Mouse (Mus musculus) activated CD4-positive, CD25-positive, alpha-beta regulatory T cell (primary cell): ENCODE data around the gene Cep152. TPM values are rescaled to one million over a fixed set of nuclear protein-coding genes. Genes with fewer than 3 reads are reported as not detected.

Experiments used
- polyA plus RNA-seq, 2 experiments: library from polyadenylated mRNA; unstranded; fragments of 100-300 nt; shearing (Covaris generic); gene quantifications; one replicate each; pipeline ENCODE4 v1.2.1; 2017

Gene Cep152
- polyA plus RNA-seq: 1 to 10 TPM; 7.5 to 9.2 TPM

DNA sequence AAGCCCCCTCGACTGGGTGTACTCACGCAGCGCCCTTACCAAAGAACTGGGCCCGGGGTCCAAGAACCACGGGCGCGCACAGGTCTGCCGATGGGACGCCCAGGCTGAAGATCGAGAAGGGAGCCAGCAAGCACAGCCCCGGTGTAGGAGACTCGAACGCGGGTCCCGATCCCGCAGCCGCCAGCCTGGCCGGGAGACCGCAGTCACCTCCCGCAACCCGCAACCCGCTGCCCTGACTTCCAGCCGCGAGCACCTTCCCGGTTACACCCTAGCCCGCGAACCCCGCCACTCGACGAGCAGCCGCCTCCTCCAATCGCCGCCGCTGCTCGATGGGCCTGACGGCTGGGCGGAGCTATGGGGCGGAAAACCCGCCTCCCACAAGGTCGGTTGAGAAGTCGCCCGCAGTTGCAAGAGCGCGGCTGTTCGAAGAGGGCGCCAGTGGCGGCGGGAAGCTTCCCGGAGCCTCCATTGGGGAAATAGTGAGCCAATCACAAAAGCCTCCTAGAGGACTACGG, at the start of gene Cep152:
Gene Cep152 (minus strand): TSS at position 277 of the 515 bp plus-strand sequence.

DNA sequence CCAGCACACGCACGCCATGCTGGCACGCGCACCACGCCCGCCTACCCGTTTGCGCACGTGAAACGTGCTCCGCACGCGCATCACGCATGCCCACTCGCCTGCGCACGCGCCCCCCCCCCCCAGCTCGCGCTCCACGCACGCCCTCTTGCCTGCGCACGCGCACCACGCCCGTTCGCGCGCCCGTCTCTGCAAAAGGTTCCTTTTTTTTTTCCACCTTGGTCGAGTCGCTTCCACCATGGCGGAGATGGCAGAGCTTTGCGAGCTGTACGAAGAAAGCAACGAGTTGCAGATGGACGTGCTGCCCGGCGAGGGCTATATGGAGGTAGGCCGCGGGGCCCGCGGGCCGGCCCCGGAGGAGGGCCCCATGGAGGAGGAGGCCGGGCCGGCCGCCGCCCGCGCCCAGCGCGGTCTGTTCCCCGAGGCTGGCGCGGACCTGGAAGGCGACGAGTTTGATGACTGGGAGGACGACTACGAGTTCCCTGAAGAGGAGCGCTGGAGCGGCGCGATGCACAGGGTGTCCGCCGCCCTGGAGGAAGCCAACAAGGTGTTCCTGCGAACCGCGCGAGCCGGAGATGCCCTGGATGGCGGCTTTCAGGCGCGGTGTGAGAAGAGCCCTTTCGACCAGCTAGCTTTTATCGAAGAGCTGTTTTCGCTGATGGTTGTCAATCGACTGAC, 48.2 kb upstream of the Cep152 start, which contains the start of gene Eid1:
Gene Eid1 (plus strand): TSS at position 139 of the 675 bp plus-strand sequence.

Other genes starting within 250 kb of the Cep152 start
- gene Gm9913, start 120.0 kb downstream of the Cep152 start, polyA plus RNA-seq: under 1 TPM in 1 of 2 experiments, not detected in 1; 0.09 TPM
- gene Fbn1, start 117.1 kb downstream of the Cep152 start, polyA plus RNA-seq: under 1 TPM in 1 of 2 experiments, not detected in 1; 0.15 TPM
- gene Eid1, start 48.0 kb upstream of the Cep152 start, polyA plus RNA-seq: 10 to 100 TPM; 48.1 to 56.6 TPM
- under 1 TPM; 0.26 to 0.70 TPM for gene Shc4, start 99.0 kb upstream of the Cep152 start, polyA plus RNA-seq
- gene Secisbp2l, start 157.8 kb upstream of the Cep152 start, polyA plus RNA-seq: 10 to 100 TPM; 29.9 to 46.0 TPM
- 10 to 100 TPM; 42.1 to 49.4 TPM for gene Galk2, start 234.0 kb upstream of the Cep152 start, polyA plus RNA-seq
- 10 to 100 TPM; 41.6 to 43.3 TPM for gene Cops2, start 234.0 kb upstream of the Cep152 start, polyA plus RNA-seq